Mouse (Mus musculus): ENCODE results near the gene Arhgef3. TPM values are rescaled to one million over a fixed set of nuclear protein-coding genes. Genes with fewer than 3 reads are reported as not detected.

Arhgef3 gene
- polyA plus RNA-seq, 1 experiment from 2014 or later: 1.6 TPM

DNA sequence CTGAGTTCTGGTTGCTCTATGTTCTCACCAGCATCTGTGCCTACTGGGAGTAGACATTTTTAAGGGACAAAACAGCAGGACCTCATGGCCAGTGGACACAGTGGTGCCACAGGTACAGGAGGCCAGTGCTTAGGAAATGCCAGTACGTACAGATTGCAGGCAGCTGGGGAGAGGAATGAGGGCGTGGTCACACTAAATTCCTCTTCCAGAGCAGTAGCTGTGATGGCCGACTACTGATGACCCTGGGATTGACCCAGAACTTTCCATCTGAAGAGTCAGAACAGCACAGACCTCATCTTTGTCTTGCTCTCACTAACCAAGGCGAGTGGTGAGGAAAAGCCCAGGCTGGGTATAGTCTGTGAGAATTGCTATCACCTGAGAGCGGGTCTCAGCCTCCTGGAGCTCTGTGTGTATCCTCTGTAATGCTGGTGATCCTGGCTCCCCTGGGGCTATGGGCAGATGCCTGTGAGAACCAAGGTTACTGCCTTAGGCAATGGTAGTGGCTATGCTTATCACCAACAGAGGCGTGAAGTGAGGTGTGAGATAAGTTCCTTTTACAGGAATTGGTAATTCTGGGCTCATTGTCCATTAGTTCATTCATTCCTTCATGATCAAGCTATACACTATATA lies 35.4 kb downstream of the Arhgef3 start:
- ATAC-seq: no peak
- no peaks in the 10 kb centered on the region for H3K36me3 ChIP-seq (ENCODE audit: poor library complexity, severe bottlenecking)
- WGBS: 75% methylated on average over 6 of the region's 6 CpGs
- no peak overlapping the region for H3K4me2 ChIP-seq
- H3K9me3 ChIP-seq (replicated peaks): no peaks in the 10 kb centered on the region
- H3K9ac ChIP-seq: no peak overlapping the region
- no peaks in the 10 kb centered on the region for H3K4me1 ChIP-seq
- H3K27ac ChIP-seq: no peak overlapping the region
- H3K27me3 ChIP-seq: no peaks in the 10 kb centered on the region
- H3K4me3 ChIP-seq: no peak overlapping the region

DNA sequence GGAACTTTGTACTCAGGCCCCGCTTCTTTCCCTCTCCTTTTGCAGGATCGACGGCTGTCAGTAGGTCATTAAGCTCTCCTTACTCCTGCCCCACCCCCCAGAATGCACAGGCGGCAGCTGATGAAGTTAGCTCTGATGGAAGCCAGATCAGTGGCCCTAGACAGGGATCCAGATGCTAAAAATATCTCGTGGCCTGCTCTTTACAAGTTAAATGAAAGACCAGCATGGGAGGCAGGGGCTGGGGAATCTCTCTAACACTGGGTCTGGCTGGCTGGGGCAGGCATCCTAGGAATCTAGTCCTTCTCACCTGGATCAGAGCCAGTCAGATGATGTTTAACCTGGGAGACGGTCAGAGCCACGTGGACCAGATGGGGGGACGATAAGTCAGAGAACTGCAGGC lies 36.7 kb downstream of the Arhgef3 start:
- no peaks in the 10 kb centered on the region for H3K4me1 ChIP-seq
- H3K9me3 ChIP-seq (replicated peaks): no peaks in the 10 kb centered on the region
- H3K9ac ChIP-seq: no peak overlapping the region
- H3K27me3 ChIP-seq: no peaks in the 10 kb centered on the region
- no peak overlapping the region for H3K4me2 ChIP-seq
- H3K27ac ChIP-seq: no peak overlapping the region
- 58% methylated on average over 8 of the region's 8 CpGs for WGBS
- H3K36me3 ChIP-seq (ENCODE audit: poor library complexity, severe bottlenecking): no peaks in the 10 kb centered on the region
- H3K4me3 ChIP-seq: no peak overlapping the region
- no peak for ATAC-seq

DNA sequence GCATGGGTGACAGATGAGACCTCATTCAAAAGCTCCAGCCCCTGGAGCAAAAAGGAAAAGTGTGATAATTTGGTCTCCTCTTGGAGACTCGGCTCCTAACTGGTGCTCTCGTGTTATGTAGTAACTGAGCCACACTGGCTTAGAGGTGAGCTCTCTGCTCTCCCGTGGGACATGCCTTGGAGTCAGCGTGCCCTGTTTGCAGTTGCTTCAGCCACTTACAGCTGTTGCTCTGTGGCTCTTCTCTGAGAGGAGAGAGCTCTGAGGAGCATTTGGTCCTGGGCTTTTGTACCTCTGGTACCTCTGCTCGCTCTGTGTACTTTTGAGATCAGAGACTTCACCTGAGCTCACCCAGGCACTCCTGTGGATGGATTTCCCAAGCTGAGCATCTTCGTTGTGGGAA lies 40.4 kb downstream of the Arhgef3 start:
- no peak overlapping the region for H3K27ac ChIP-seq
- H3K4me3 ChIP-seq: no peak overlapping the region
- no peaks in the 10 kb centered on the region for H3K27me3 ChIP-seq
- H3K36me3 ChIP-seq (ENCODE audit: poor library complexity, severe bottlenecking): no peaks in the 10 kb centered on the region
- ATAC-seq: no peak
- 83% methylated on average over 6 of the region's 6 CpGs for WGBS
- H3K9ac ChIP-seq: no peak overlapping the region
- H3K9me3 ChIP-seq (replicated peaks): no peaks in the 10 kb centered on the region
- H3K4me2 ChIP-seq: no peak overlapping the region
- H3K4me1 ChIP-seq: no peaks in the 10 kb centered on the region

DNA sequence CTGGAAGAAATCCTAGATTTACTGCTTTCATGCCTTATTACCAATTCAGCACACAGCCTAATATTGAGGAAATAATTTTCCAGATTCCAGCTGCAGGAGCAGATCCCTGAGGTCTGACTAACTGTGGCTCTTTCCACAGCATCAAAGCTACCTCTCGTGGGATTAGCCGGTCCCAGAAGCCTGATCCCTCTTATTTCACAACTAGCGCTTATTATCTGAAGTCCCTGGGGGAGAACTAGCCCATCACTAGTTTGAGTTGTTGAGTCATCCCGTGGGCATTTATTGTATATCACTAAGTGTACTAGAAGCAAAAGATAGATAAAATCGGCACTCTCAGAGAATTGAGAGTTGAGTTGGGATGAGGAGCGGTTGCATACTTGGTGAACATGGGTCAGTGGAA lies 41.3 kb downstream of the Arhgef3 start:
- Histone ChIP-seq H3K27ac (no peak overlapping the region), H3K36me3 (ENCODE audit: poor library complexity, severe bottlenecking) (no peaks in the 10 kb centered on the region), H3K9ac (no peak overlapping the region), H3K4me1 (no peaks in the 10 kb centered on the region), H3K27me3 (no peaks in the 10 kb centered on the region), H3K4me2 (no peak overlapping the region), H3K4me3 (no peak overlapping the region), H3K9me3 (replicated peaks) (no peaks in the 10 kb centered on the region)
- no peak for ATAC-seq
- 81% methylated on average over 6 of the region's 6 CpGs for WGBS

DNA sequence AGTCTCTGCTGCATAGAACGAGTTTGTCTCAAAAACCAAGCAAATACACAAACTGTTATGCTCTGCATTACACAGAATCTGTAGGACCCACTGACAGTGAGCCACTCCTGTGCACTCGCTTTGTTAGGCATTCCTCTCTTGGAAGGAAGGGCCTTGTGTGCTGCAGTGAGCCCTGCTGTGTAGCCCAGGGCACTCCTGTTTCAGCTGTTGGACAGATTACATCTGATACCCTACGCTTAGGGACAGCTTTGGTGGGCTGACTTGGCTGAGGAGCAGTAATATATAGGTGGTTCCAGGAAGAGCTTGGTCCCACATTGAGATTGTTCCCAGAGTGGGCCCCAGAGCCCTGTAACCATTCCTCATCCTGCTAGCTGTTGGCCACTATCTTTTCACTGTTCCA lies 43.4 kb downstream of the Arhgef3 start:
- Histone ChIP-seq H3K9ac (no peak overlapping the region), H3K4me2 (no peak overlapping the region), H3K36me3 (ENCODE audit: poor library complexity, severe bottlenecking) (no peaks in the 10 kb centered on the region), H3K9me3 (replicated peaks) (no peaks in the 10 kb centered on the region), H3K4me1 (no peaks in the 10 kb centered on the region), H3K27me3 (no peaks in the 10 kb centered on the region), H3K27ac (no peak overlapping the region), H3K4me3 (no peak overlapping the region)
- WGBS: 81% methylated on average over 3 of the region's 3 CpGs
- no peak for ATAC-seq

DNA sequence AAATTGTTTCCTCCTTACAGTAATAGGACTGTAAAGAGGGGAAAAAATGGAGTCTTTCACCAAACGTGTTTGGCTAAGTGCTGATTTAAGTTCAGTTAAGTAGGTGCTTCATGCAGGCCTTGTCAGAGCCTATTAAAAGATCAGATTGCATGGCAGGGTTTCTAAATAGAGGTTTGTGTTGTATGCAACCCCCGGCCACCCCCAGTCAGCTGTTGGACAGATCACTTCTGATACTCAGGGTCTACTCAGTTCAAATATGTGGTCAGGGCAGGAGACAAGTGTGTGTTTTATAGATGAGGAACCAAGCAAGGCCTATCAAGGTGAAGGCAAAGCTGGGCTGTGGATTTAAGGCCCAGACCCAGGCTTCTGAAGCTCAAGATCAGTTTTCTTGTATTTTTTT lies 44.1 kb downstream of the Arhgef3 start:
- no peak for ATAC-seq
- 71% methylated on average over 2 of the region's 2 CpGs for WGBS

DNA sequence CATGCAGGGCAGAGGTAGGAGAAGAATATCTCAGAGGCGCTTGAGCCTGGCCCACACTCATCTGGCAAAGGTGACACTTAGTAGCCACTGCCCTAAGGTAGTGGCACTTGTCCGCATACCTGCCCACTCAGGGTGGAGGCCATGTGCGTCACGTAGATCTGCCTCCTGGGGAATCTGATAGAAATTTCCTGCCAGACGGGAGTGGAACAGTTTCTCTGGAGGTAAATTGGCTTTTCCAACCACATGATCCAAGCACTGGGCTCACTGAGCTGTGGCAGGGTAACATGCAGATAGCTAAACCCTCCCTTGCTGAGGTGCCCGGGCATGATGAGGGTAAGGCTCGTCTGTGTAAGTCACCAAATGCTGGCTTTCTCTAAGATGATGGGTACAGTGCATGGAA lies 46.1 kb downstream of the Arhgef3 start:
- Histone ChIP-seq H3K4me1 (no peaks in the 10 kb centered on the region), H3K36me3 (ENCODE audit: poor library complexity, severe bottlenecking) (no peaks in the 10 kb centered on the region), H3K4me3 (no peak overlapping the region), H3K27ac (no peak overlapping the region), H3K9me3 (replicated peaks) (no peaks in the 10 kb centered on the region), H3K27me3 (no peaks in the 10 kb centered on the region), H3K9ac (no peak overlapping the region), H3K4me2 (no peak overlapping the region)
- ATAC-seq: no peak
- WGBS: 94% methylated on average over 7 of the region's 7 CpGs

More for the DNA sequence above, 44.1 kb downstream of the Arhgef3 start:
- Histone ChIP-seq H3K4me1 (no peaks in the 10 kb centered on the region), H3K9ac (no peak overlapping the region), H3K36me3 (ENCODE audit: poor library complexity, severe bottlenecking) (no peaks in the 10 kb centered on the region), H3K4me2 (no peak overlapping the region), H3K9me3 (replicated peaks) (no peaks in the 10 kb centered on the region), H3K27me3 (no peaks in the 10 kb centered on the region), H3K27ac (no peak overlapping the region), H3K4me3 (no peak overlapping the region)

DNA sequence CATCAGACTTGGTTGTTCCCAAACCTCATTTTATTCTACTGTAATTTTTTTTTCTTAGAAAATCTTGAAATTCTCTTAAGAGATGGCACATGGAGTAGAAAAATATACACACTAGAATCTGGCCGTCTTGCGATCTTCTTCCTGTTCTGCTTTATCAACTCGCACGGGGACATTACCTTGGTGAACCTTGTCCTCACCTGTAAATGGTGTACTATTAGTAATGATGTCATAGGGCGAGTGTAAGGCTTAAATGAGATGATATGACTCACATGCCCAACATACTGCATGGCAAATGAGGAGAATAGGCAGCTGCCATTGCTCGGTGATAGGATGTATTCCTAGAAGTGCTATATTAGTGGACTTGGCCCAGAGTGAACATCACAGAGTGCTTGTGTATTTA lies 49.9 kb downstream of the Arhgef3 start:
- no peaks in the 10 kb centered on the region for H3K36me3 ChIP-seq (ENCODE audit: poor library complexity, severe bottlenecking)
- no peak overlapping the region for H3K27ac ChIP-seq
- 89% methylated on average over 6 of the region's 6 CpGs for WGBS
- no peak overlapping the region for H3K9ac ChIP-seq
- H3K27me3 ChIP-seq: no peaks in the 10 kb centered on the region
- H3K4me1 ChIP-seq: peaks cover 10% of the 10 kb centered on the region
- no peak overlapping the region for H3K4me3 ChIP-seq
- ATAC-seq: no peak
- H3K4me2 ChIP-seq: no peak overlapping the region
- H3K9me3 ChIP-seq (replicated peaks): no peaks in the 10 kb centered on the region

DNA sequence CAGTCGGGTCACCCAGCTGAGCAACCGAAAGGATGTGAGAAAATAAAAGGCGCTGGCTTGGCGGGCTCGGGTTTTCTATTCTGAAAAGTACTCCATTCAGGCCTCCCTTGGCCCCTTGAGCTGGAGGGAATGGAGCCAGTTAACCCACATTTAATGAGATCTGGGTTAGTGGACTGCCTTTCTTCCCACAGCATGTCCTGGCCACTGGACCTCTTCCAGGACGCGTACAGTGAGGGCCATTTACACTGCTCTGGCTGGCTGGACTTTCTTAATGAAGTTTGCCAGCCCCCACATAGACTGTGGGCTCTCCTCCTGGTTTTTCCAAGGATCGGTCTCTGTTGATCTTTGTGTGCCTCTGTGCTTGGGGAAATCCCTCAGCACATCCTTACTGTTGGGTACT lies 52.1 kb downstream of the Arhgef3 start:
- Histone ChIP-seq H3K36me3 (ENCODE audit: poor library complexity, severe bottlenecking) (no peaks in the 10 kb centered on the region), H3K27ac (peak overlapping the region; percentile 79), H3K4me3 (no peak overlapping the region), H3K4me1 (peaks cover 10% of the 10 kb centered on the region), H3K27me3 (no peaks in the 10 kb centered on the region), H3K9me3 (replicated peaks) (no peaks in the 10 kb centered on the region), H3K9ac (no peak overlapping the region), H3K4me2 (no peak overlapping the region)
- ATAC-seq: peak; percentile 90
- 39% methylated on average over 8 of the region's 8 CpGs for WGBS

DNA sequence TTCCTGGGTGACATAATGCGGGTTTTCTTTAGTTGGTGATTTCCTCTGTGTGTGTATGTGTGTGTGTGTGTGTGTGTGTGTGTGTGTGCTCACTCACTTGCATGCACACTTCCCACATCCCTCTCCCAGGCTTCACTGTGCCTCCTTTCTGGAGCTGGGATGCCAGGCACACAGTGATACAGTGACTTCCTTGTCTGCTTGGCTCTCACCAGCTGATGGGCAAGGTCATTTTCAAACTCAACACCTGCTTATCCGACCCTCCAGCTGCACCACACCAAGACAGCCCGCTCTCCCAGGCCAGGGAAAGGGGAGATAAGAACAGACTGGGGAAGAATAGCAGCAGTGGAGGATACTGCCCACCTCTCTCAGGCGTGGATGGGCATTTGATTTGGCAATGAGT lies 52.5 kb downstream of the Arhgef3 start:
- Histone ChIP-seq H3K4me2 (no peak overlapping the region), H3K27ac (peak overlapping the region; percentile 79), H3K27me3 (no peaks in the 10 kb centered on the region), H3K9me3 (replicated peaks) (no peaks in the 10 kb centered on the region), H3K36me3 (ENCODE audit: poor library complexity, severe bottlenecking) (no peaks in the 10 kb centered on the region), H3K4me3 (no peak overlapping the region), H3K9ac (no peak overlapping the region), H3K4me1 (peaks cover 10% of the 10 kb centered on the region)
- ATAC-seq: peak; percentile 73; the same call in 1 of the 2 replicates
- WGBS: 59% methylated on average over 4 of the region's 4 CpGs

DNA sequence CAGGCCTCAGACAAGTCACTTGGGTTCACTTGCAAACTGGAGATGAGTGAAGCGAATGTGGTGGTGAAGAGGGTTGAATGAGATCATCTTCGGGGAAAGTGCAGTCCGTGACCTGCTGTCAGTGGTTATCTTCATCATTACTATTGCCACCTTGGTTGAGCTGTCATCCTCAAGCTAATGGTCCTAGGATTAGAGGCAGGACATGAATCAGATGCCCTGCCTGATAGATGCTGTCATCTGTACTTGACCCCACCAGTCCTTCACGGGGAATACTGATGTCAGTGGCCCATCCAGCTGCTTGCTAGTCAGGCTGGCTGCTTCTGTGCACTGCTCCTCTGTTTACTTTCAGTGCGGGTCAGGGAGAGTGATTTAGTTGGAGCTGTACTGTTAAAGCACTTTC lies 53.7 kb downstream of the Arhgef3 start:
- Histone ChIP-seq H3K9me3 (replicated peaks) (no peaks in the 10 kb centered on the region), H3K27me3 (no peaks in the 10 kb centered on the region), H3K4me2 (no peak overlapping the region), H3K4me1 (peaks cover 10% of the 10 kb centered on the region), H3K36me3 (ENCODE audit: poor library complexity, severe bottlenecking) (no peaks in the 10 kb centered on the region), H3K4me3 (no peak overlapping the region), H3K27ac (no peak overlapping the region), H3K9ac (no peak overlapping the region)
- no peak for ATAC-seq
- 94% methylated on average over 5 of the region's 5 CpGs for WGBS

DNA sequence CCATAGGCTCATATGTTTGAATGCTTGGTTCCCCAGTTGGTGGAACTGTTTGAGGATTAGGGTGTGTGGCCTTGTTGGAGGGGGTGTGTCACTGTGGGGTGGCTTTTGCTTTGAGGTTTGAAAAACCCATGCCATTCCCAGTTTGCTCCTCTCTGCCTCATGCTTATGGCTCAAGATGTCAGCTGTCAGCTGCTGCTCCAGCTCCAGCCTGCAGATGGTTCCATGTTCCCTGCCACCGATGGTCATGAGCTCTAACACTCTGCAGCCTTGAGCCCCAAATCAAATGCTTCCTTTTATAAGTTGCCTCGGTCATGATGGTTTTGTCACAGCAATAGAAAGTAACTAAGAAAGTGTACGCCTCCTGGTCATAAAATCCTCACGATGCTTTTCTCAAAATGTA lies 54.6 kb downstream of the Arhgef3 start:
- Histone ChIP-seq H3K4me1 (peaks cover 10% of the 10 kb centered on the region), H3K9ac (no peak overlapping the region), H3K36me3 (ENCODE audit: poor library complexity, severe bottlenecking) (no peaks in the 10 kb centered on the region), H3K9me3 (replicated peaks) (no peaks in the 10 kb centered on the region), H3K27ac (no peak overlapping the region), H3K4me3 (no peak overlapping the region), H3K4me2 (no peak overlapping the region), H3K27me3 (no peaks in the 10 kb centered on the region)
- no peak for ATAC-seq
- 92% methylated on average over 4 of the region's 4 CpGs for WGBS

DNA sequence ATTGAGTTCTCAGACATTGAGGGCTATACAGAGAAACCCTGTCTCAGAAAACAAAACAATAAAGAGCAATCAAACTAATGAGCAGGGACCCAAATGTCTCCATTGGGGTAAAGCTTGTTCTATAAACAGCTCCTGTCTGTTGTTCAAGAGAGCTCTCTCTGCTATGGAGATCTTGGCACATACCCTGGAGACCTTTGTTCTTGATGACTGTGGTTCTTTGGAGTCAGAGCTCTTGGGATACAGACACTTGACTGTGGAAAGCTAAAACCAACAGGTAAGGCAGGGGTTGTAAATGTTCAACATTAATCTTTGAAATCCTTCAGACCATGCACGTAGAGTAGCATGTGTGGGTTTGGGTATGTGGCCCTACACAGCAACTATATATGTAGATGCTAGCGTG lies 55.7 kb downstream of the Arhgef3 start:
- Histone ChIP-seq H3K36me3 (ENCODE audit: poor library complexity, severe bottlenecking) (no peaks in the 10 kb centered on the region), H3K27ac (no peak overlapping the region), H3K9ac (no peak overlapping the region), H3K27me3 (no peaks in the 10 kb centered on the region), H3K4me3 (no peak overlapping the region), H3K9me3 (replicated peaks) (no peaks in the 10 kb centered on the region), H3K4me2 (no peak overlapping the region), H3K4me1 (peaks cover 16% of the 10 kb centered on the region)
- ATAC-seq: no peak
- 99% methylated on average over 2 of the region's 2 CpGs for WGBS

Measured in forebrain, embryonic 13.5 days (tissue).